Mouse (Mus musculus) hindlimb bud, embryonic 11.5 days (tissue): ENCODE results near the gene Whrn.

ENCODE experiments used
- DNase-seq: peaks from one replicate; pipeline ENCODE4 v3.0.0-alpha.2; 2012; ENCODE audit warnings: low read depth, low spot score; ENCODE audit errors: extremely low spot score

Gene Whrn

GRCm38 (mm10) chr4:63385253-63385652 is 110.5 kb downstream of the Whrn start:
- no peak for DNase-seq

DNA sequence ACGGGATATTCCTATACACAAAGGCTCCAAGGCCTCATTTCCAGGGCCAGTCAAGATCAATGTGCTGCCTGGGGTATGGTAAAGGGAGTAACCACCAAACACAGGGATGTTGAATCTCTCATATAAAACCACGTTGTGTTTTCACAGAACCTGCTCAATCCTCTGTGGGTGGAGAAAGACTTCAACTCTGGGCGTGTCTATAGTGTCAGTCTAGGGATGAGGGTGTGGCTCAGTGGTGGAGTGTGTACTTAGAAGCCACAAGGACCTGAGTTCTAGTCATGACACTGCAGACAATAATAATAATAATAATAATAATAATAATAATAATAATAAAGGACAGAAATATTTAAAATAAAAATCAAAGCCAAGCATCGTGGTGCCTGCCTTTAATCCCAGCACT is 111.5 kb downstream of the Whrn start:
- DNase-seq = no peak

DNA sequence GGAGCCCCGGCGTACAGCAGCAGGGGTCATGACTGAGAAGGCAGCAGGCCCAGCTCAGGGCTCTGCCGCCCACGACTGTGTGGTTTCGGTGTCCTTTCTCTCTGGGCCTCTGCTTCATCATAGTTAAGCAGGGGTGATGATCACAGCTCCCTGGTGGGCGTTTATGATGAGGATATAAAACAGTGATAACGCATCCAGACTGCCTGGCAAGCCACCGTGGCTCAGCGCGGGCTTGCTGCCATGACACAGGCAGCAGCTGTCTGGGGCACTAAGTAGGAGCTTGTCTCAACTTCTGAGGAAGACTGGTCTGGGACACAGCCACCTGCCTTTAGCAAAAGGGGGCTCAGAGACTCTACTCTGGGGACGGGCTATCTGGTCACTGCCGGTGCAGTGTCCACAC is 112.3 kb downstream of the Whrn start:
- no peak for DNase-seq

DNA sequence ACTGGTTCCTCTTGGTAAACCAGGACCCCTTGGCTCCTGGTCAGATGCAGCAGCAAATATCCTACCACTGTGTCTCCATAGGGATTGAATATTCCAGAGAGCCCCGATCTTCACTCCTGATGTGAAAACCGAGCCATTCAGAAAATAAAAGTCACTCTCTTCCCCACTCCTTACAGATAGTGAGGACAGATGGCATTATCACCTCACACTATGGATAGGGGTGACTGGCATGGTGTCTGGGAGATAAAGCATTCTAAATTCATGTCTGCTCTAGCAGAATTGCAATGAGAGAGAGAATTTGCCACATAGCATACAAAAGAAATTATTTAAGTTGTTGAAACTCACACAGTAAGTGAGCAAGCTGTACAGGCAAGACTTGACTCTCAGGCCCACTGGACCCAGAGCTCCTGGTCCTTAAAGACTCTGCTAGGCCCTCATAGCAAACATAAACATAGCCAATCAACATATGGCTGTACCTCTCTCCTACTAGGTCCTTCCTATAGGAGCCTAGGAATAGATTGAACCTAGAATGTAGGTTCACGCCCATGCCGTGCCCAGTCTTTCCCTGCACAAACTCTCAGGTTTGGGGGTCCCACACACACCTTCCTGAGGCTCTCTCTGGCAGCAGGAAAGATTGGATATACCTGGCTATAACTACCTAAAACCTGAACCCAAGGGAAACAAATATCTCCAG is 113.0 kb downstream of the Whrn start:
- DNase-seq = no peak

DNA sequence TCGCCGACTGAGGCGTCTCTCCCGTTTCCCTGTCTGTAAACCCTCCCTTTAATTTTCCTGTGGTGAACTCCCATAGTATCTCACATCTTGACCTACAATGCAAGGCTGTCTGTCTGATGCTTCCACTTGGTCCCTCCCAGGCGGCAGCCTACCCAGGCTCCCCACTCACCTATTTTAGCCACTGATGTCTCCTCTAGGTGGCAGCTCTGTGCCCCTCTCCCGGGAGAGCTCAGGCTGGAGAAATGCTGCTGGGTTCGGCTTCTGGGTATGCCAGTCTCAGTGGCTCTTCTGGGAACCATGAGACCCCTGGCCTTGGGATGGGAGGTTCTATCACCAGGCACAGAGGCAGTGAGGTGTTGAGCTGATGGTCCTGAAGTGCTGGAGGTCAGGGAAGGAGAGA is 118.3 kb downstream of the Whrn start:
- no peak for DNase-seq

- DNase-seq = no peak
These were observed 120.4 kb downstream of the Whrn start for GRCm38 (mm10) chr4:63375367-63375766.

DNA sequence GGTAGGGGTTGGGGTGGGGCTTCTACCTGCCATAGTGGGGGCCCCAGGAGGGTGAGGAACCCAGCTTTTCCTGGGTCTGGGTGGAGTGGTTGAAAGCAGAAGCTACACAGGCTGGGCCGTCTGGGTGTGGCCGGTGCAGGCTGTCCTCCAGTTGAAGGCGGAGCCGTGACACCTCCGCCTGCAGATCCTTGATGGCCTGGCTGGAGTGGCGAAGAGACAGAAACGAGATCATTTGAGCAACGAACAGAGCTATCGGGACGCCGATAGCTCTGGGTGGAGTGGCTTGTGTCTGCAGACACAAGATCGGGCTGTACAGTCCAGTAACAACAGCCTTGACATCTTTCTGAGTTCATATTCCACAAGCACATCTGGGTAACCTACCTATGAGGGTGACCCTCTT is 121.5 kb downstream of the Whrn start:
- no peak for DNase-seq

GRCm38 (mm10) chr4:63373404-63373803 is 122.4 kb downstream of the Whrn start:
- DNase-seq = no peak

GRCm38 (mm10) chr4:63371890-63372289 is 123.9 kb downstream of the Whrn start:
- no peak for DNase-seq

DNA sequence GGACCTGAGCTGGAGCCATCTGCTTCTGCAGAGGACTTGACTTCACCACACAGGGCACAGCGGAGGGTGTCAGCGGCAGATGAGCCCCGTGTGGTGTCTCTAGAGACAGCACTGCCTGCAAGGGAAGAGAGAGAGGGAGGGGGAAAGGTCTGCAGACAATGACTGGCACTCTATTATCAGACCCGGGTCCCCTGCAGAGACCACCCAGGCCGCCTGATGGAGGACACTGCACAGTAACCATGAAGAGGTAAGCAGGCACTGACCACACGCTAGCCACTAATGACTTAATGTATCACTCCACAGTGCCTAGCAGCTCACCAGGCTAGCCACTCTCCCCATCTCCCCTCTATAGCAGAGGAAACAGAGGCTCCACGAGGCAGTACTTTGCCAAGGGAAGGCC is 124.9 kb downstream of the Whrn start:
- DNase-seq = no peak

DNA sequence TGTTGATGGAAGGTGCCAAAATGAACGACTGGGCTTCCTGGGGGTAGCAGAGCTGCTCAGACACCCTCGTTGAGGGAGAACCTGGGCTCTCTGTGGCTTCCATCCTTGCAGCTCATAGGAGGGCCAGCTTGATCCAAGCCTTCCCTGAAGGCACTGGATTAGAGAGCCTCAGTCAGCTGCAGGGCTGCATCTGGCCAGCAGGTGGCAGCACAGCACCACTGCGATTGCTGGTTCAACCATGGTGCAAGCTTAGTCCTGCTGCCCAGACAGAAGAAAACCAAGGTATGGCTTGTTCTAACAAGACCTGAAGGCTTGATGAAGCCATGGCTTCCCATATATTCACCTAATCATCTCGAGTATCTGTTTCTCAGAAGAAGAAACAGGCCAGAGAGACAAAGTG is 127.2 kb downstream of the Whrn start:
- peak; percentile 33 for DNase-seq
